Mouse (Mus musculus) heart, postnatal 0 days (tissue): Measurements from ENCODE around the gene Gfod1. TPM values are rescaled to one million over a fixed set of nuclear protein-coding genes. Genes with fewer than 3 reads are reported as not detected.

Experiments used
- ATAC-seq: fragments of 200-750 bp; cut with Nextera tagmentation; 2 replicates; pipeline ENCODE4 v1.8.0; 2017; ENCODE audit warnings: low read depth, moderate number of reproducible peaks, moderate library complexity; ENCODE audit not compliant: insufficient read depth
- DNase-seq: peaks from one replicate; pipeline ENCODE4 v3.0.0-alpha.2; 2016; ENCODE audit warnings: low spot score
- H3K27ac ChIP-seq: fragments of 300-500 bp; sonication (generic); 2 replicates; pipeline ENCODE4 v1.5.1; 2014; ENCODE audit warnings: low read depth, mild to moderate bottlenecking
- H3K27me3 ChIP-seq: fragments of 300-500 bp; sonication (generic); 2 replicates; pipeline ENCODE4 v1.6.1; 2014; ENCODE audit warnings: low read length, mixed read lengths; ENCODE audit not compliant: control insufficient read depth, insufficient read depth
- H3K36me3 ChIP-seq: fragments of 300-500 bp; sonication (generic); replicated peaks from 2 replicates; pipeline ENCODE4 v1.6.1; 2014; ENCODE audit warnings: low read length, mixed read lengths; ENCODE audit not compliant: control insufficient read depth, insufficient read depth
- H3K4me1 ChIP-seq: fragments of 300-500 bp; sonication (generic); 2 replicates; pipeline ENCODE4 v1.6.1; 2014; ENCODE audit warnings: antibody characterized with exemption; ENCODE audit not compliant: control insufficient read depth, insufficient read depth
- H3K4me2 ChIP-seq: fragments of 300-500 bp; sonication (generic); 2 replicates; pipeline ENCODE4 v1.6.1; 2014; ENCODE audit warnings: low read depth, mild to moderate bottlenecking, low read length, moderate library complexity
- H3K4me3 ChIP-seq: fragments of 300-500 bp; sonication (generic); 2 replicates; pipeline ENCODE4 v1.5.1; 2014; ENCODE audit warnings: low read depth, low read length
- H3K9ac ChIP-seq: fragments of 300-500 bp; sonication (generic); replicated peaks from 2 replicates; pipeline ENCODE4 v1.6.1; 2014; ENCODE audit warnings: low read depth, low read length, mixed read lengths
- H3K9me3 ChIP-seq: fragments of 300-500 bp; sonication (generic); replicated peaks from 2 replicates; pipeline ENCODE4 v1.6.1; 2016; ENCODE audit warnings: low read length; ENCODE audit not compliant: control insufficient read depth
- CTCF ChIP-seq: IDR thresholded peaks from 2 replicates; pipeline ENCODE4 v1.5.1; 2016; ENCODE audit warnings: antibody characterized with exemption, control low read depth, low read depth
- EP300 ChIP-seq: IDR thresholded peaks from 2 replicates; pipeline ENCODE4 v1.6.1; 2016; ENCODE audit warnings: antibody characterized with exemption, low read depth
- WGBS: fragments of 180-500 bp; shearing (Covaris S2); extraction: QIAGEN DNeasy Blood & Tissue Kit; methylation state at CpG from one replicate; pipeline ENCODE4 v1.1.7; 2014; 5-methylcytosine and 5-hydroxymethylcytosine counted together
- polyA plus RNA-seq: library from polyadenylated mRNA; unstranded; fragments of >200 nt; fragmentation: Nextera tagmentation; extraction: Ambion mirVana; gene quantifications from 2 replicates; pipeline ENCODE4 v1.2.1, GENCODE M21; 2015
- total RNA-seq: library from RNA; depleted of rRNA; stranded (reverse); fragments of >200 nt; gene quantifications from 2 replicates; pipeline ENCODE4 v1.2.3, GENCODE M21; 2014; ENCODE audit warnings: low replicate concordance

The Gfod1 gene
- total and polyA plus RNA-seq, 2 experiments from 2014 or later = 2.5 to 20.5 TPM

GRCm38 (mm10) chr13:43303161-43303965, 609 bp downstream of the Gfod1 start:
- under 1% methylated on average over 70 of the region's 78 CpGs for WGBS
- H3K9ac ChIP-seq = peak overlapping the region; percentile 81
- DNase-seq = no peak
- H3K4me1 ChIP-seq = peaks cover 25% of the 10 kb centered on the region
- peak overlapping the region; percentile 92 for H3K27ac ChIP-seq
- no peaks in the 10 kb centered on the region for H3K9me3 ChIP-seq
- ATAC-seq = peak; percentile 21
- H3K4me3 ChIP-seq = peak overlapping the region; percentile 88
- no peaks in the 10 kb centered on the region for H3K36me3 ChIP-seq
- TF ChIP-seq EP300 (no peak), CTCF (no peak)
- no peaks in the 10 kb centered on the region for H3K27me3 ChIP-seq
- peak overlapping the region; percentile 99 for H3K4me2 ChIP-seq

DNA sequence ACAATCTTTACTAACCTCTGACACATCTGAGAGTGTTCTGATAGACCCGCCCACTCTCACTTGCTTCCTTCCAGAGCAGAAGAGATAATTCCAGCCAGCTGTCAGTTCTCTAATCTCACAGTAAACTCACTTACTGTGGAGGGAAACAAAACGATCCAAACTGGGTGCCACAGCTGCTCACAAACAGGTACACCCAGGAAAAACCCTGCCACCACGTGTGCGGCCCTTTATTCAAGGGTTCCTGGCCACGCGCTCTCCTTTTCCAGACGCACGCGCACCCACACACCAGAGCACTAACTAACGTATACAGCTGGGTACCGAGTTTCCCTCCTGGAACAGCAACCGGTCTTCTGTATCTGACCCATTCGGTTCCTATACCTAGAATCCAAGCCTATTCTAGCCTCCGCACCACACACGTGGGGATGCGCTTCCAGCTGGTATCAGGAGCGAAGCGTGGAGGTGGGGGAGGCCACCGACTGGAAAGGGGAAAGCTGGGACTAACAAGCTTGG, 1.3 kb downstream of the Gfod1 start:
- Histone ChIP-seq H3K9ac (peak overlapping the region; percentile 81), H3K27ac (no peak overlapping the region), H3K9me3 (no peaks in the 10 kb centered on the region), H3K4me2 (peak overlapping the region; percentile 99), H3K4me1 (peaks cover 27% of the 10 kb centered on the region), H3K27me3 (no peaks in the 10 kb centered on the region), H3K36me3 (no peaks in the 10 kb centered on the region), H3K4me3 (peak overlapping the region; percentile 88)
- no peak for TF ChIP-seq EP300
- TF ChIP-seq CTCF = no peak
- WGBS = 1% methylated on average over 19 of the region's 19 CpGs
- ATAC-seq (no peak), DNase-seq (no peak)

GRCm38 (mm10) chr13:43302239-43302638, 1.7 kb downstream of the Gfod1 start:
- ATAC-seq = no peak
- H3K36me3 ChIP-seq = no peaks in the 10 kb centered on the region
- peaks cover 31% of the 10 kb centered on the region for H3K4me1 ChIP-seq
- H3K4me2 ChIP-seq = peak overlapping the region; percentile 99
- no peaks in the 10 kb centered on the region for H3K9me3 ChIP-seq
- DNase-seq = no peak
- peak overlapping the region; percentile 88 for H3K4me3 ChIP-seq
- TF ChIP-seq CTCF (no peak), EP300 (no peak)
- no peaks in the 10 kb centered on the region for H3K27me3 ChIP-seq
- H3K27ac ChIP-seq = no peak overlapping the region
- WGBS = 13% methylated on average over 11 of the region's 11 CpGs
- peak overlapping the region; percentile 81; the same call in 1 of the 2 replicates for H3K9ac ChIP-seq

DNA sequence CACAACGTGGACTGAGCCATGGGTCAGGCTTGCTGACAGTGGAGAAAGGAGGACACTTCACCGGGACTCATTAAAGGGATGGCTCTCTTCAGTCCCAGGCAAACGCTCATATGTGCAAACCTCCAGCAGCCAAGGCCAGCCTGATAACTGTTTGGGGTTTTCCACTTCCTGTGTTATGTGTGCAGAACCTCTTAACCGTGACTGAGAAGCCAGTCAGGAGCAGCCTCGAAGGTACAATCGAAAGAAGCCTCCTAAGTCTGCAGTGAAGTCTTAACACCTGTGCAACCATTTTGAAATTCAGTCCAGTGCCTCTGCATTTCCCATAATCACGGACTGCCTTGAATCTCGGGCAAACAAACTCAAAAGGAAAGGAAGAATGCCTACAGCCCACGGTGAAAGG, 3.1 kb downstream of the Gfod1 start:
- H3K27ac ChIP-seq = no peak overlapping the region
- peaks cover 42% of the 10 kb centered on the region for H3K4me1 ChIP-seq
- H3K36me3 ChIP-seq = no peaks in the 10 kb centered on the region
- TF ChIP-seq CTCF (no peak), EP300 (no peak)
- DNase-seq (no peak), ATAC-seq (no peak)
- H3K27me3 ChIP-seq = no peaks in the 10 kb centered on the region
- H3K9me3 ChIP-seq = no peaks in the 10 kb centered on the region
- WGBS = 37% methylated on average over 9 of the region's 9 CpGs
- H3K4me2 ChIP-seq = peak overlapping the region; percentile 99
- no peak overlapping the region for H3K9ac ChIP-seq
- 0 out of 2 replicates have a peak overlapping the region, but pooled peaks have one; percentile 88 for H3K4me3 ChIP-seq

- Histone ChIP-seq H3K9me3 (no peaks in the 10 kb centered on the region), H3K27me3 (no peaks in the 10 kb centered on the region), H3K36me3 (no peaks in the 10 kb centered on the region), H3K9ac (no peak overlapping the region), H3K27ac (no peak overlapping the region), H3K4me2 (peak overlapping the region; percentile 99; the same call in 1 of the 2 replicates), H3K4me3 (0 out of 2 replicates have a peak overlapping the region, but pooled peaks have one; percentile 9), H3K4me1 (peaks cover 46% of the 10 kb centered on the region)
- no peak for DNase-seq
- ATAC-seq = no peak
- TF ChIP-seq CTCF (no peak), EP300 (no peak)
- WGBS = 70% methylated on average over 5 of the region's 5 CpGs
Observed at GRCm38 (mm10) chr13:43300366-43300765, 3.6 kb downstream of the Gfod1 start.
